7 mouse cellular contexts compared by ENCODE assay signal in the genomic region with DNA sequence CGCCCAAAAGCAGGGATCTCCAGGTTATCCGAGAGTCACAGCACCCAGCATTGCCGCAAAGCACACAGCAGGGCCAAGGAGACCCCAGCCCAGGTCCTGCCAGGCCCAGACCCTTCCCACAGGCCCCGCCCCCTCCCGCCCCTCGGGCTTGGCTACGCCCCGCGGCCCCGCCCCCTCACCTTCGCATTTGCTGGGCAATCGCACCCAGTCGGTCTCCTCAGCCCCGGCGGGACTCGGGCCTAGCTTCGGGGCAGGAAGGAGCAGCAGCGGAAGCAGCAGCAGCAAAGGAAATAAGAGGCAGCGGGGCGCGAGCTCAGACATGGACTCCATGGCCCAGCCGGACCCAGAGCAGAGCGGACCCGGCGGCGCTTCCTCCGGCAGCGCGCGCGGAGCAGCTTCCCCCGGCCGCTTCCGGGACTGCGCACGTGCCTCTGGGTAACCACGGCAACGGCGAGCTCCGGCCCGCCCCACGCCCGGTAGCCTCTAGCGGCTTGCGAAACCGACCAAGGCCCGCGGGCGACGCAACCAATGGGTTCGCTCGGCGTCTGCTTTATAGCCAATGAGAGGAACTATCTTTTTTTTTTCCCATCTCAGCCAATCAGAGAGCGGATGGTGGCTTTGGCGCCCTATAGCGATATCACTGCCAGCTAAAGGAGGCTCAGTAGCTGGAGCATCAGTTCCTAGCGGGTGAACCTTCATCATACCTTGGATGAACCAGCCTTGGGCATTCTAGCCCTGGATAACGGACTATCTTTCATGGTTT. TPM values are rescaled to one million over a fixed set of nuclear protein-coding genes. Genes with fewer than 3 reads are reported as not detected.
DNase-seq lines count a peak whose midpoint lies in the region; ATAC-seq lines count a peak whose summit lies in the region.

Cnpy3 (minus strand) TSS at position 421 of the 763 bp plus-strand sequence.

- H3K27ac ChIP-seq in intestine, embryonic 15.5 days, result peak within 1 kb of the TSS; percentile 85
- H3K27ac ChIP-seq in midbrain, embryonic 10.5 days (replicated peaks), result peak within 1 kb of the TSS; percentile 87

- ATAC-seq in intestine, embryonic 15.5 days, result peak; percentile 99

- no peaks in the 10 kb centered on the region for H3K9me3 ChIP-seq in intestine, embryonic 15.5 days
- H3K9me3 ChIP-seq in midbrain, embryonic 10.5 days (replicated peaks), result no peaks in the 10 kb centered on the region

- H3K27me3 ChIP-seq in intestine, embryonic 15.5 days (replicated peaks), result no peaks in the 10 kb centered on the region
- no peaks in the 10 kb centered on the region for H3K27me3 ChIP-seq in midbrain, embryonic 10.5 days (ENCODE audit: low read depth, poor library complexity, severe bottlenecking)

- H3K36me3 ChIP-seq in intestine, embryonic 15.5 days, result 0 out of 2 replicates have a peak, but pooled peaks cover 3% of the 10 kb centered on the region
- peaks cover 21% of the 10 kb centered on the region for H3K36me3 ChIP-seq in midbrain, embryonic 10.5 days

- H3K9ac ChIP-seq in intestine, embryonic 15.5 days, result peak within 1 kb of the TSS; percentile 71

- intact Hi-C loops in gastrocnemius, postnatal 36 days (cut with DNase I), result no loop called here
- intact Hi-C loops in left cerebral cortex, postnatal 25 days (cut with DNase I), result loop anchor here (2.0 kb wide), 1 partner anchor 21 kb away; the partner anchor contains the start of gene 2310039H08Rik

- peaks cover 9% of the 10 kb centered on the region; the same call in 1 of the 2 replicates for H3K4me1 ChIP-seq in intestine, embryonic 15.5 days (replicated peaks)
- H3K4me1 ChIP-seq in midbrain, embryonic 10.5 days, result peaks cover 22% of the 10 kb centered on the region

- DNase-seq in adrenal gland, adult 18-20 months (ENCODE audit: low spot score in 2 of 2), result peak; percentile 88 to 91
- peak; percentile 100 for DNase-seq in embryo, embryonic 11 days
- DNase-seq in gastrocnemius, postnatal 36 days, result peak; percentile 91 to 97
- DNase-seq in left cerebral cortex, postnatal 25 days (ENCODE audit: low spot score in 2 of 2), result peak; percentile 98 to 99
- peak; percentile 99 for DNase-seq in midbrain, embryonic 10.5 days (ENCODE audit: low spot score)
- peak; percentile 97 for DNase-seq in right cerebral cortex, postnatal 4 days

- peak within 1 kb of the TSS; percentile 89 for H3K4me3 ChIP-seq in intestine, embryonic 15.5 days (replicated peaks)
- H3K4me3 ChIP-seq in midbrain, embryonic 10.5 days, result peak within 1 kb of the TSS; percentile 71

- H3K4me2 ChIP-seq in intestine, embryonic 15.5 days (replicated peaks), result peak within 1 kb of the TSS; percentile 74

- WGBS in intestine, embryonic 15.5 days, result under 1% methylated on average over 58 of the region's 58 CpGs
- WGBS in midbrain, embryonic 10.5 days, result under 1% methylated on average over 55 of the region's 58 CpGs

RNA-seq across cellular contexts. Expression of gene Cnpy3, which starts in this region (rescaled TPM):
- total RNA-seq in adrenal gland, adult 18-20 months (2021), result 10 to 100 TPM; 44.8 to 55.9 TPM
- total RNA-seq in gastrocnemius, postnatal 36 days (2021), result 1 to 10 TPM; 7.6 to 8.9 TPM
- 73.9 and 74.9 TPM in 2 replicates for polyA plus RNA-seq in intestine, embryonic 15.5 days (2015; fragmentation: Nextera tagmentation; extraction: Ambion mirVana)
- 10 to 100 TPM; 65.5 to 66.0 TPM for total RNA-seq in left cerebral cortex, postnatal 25 days (2021)
- polyA plus RNA-seq in midbrain, embryonic 10.5 days (2016; fragmentation: Nextera tagmentation; extraction: Ambion mirVana), result 69.5 and 75.0 TPM in 2 replicates

Comparison
In these comparisons a context has a peak if more than half of its experiments do, and no peak if none do; other contexts are left out.
1. Peak in every context shown above with its lines: DNase-seq, ATAC-seq, H3K4me3 ChIP-seq and H3K27ac ChIP-seq.
2. RNA of gene Cnpy3 (total RNA-seq): 65.5 to 66.0 TPM in left cerebral cortex, postnatal 25 days and 44.8 to 55.9 TPM in adrenal gland, adult 18-20 months; 7.6 to 8.9 TPM in gastrocnemius, postnatal 36 days; every median in the first group is over 4 times any median in the second.